Mouse (Mus musculus) lung, postnatal 0 days (tissue): ENCODE measurements at regions not wholly inside any gene's neighbourhood (a gene's known extent, or its start where the extent isn't known, plus 50 kb on each side); places are given as distances from the start of the nearest gene placed in this dataset.

Experiments used
- CTCF ChIP-seq: IDR thresholded peaks from 2 replicates; pipeline ENCODE4 v1.5.1; 2016; ENCODE audit warnings: antibody characterized with exemption, mild to moderate bottlenecking
- EP300 ChIP-seq: IDR thresholded peaks from 2 replicates; pipeline ENCODE4 v1.6.1; 2016; ENCODE audit warnings: antibody characterized with exemption, mild to moderate bottlenecking, control low read depth

GRCm38 (mm10) chr1:163502557-163502956 lies 99.1 kb upstream of the Gorab start:
- TF ChIP-seq EP300: no peak
- TF ChIP-seq CTCF: no peak
